Mouse (Mus musculus): Measurements from ENCODE around the gene Zfp365.

Gene Zfp365

GRCm38 (mm10) chr10:67912337-67912776, at the start of gene Zfp365:
Zfp365 (minus strand) TSS chr10:67912662.
- DNase-seq (ENCODE audit: low read depth, low spot score) = peak; percentile 53

GRCm38 (mm10) chr10:67959982-67960381, 47.5 kb upstream of the Zfp365 start:
- DNase-seq (ENCODE audit: low read depth, low spot score) = no peak

- DNase-seq (ENCODE audit: low read depth, low spot score) = no peak
Measured at GRCm38 (mm10) chr10:67955982-67956381, 43.5 kb upstream of the Zfp365 start.

- DNase-seq (ENCODE audit: low read depth, low spot score) = no peak
Measured at GRCm38 (mm10) chr10:67951690-67952089, 39.2 kb upstream of the Zfp365 start.

GRCm38 (mm10) chr10:67950059-67950748, 37.7 kb upstream of the Zfp365 start:
- no peak for DNase-seq (ENCODE audit: low read depth, low spot score)

- no peak for DNase-seq (ENCODE audit: low read depth, low spot score)
Measured at GRCm38 (mm10) chr10:67943513-67943912, 31.1 kb upstream of the Zfp365 start.

GRCm38 (mm10) chr10:67939546-67939945, 27.1 kb upstream of the Zfp365 start:
- no peak for DNase-seq (ENCODE audit: low read depth, low spot score)

GRCm38 (mm10) chr10:67937775-67938174, 25.3 kb upstream of the Zfp365 start:
- no peak for DNase-seq (ENCODE audit: low read depth, low spot score)

GRCm38 (mm10) chr10:67936944-67937343, 24.5 kb upstream of the Zfp365 start:
- no peak for DNase-seq (ENCODE audit: low read depth, low spot score)

- no peak for DNase-seq (ENCODE audit: low read depth, low spot score)
Measured at GRCm38 (mm10) chr10:67932780-67933179, 20.3 kb upstream of the Zfp365 start.

GRCm38 (mm10) chr10:67931328-67931727, 18.9 kb upstream of the Zfp365 start:
- no peak for DNase-seq (ENCODE audit: low read depth, low spot score)

GRCm38 (mm10) chr10:67928584-67928983, 16.1 kb upstream of the Zfp365 start:
- no peak for DNase-seq (ENCODE audit: low read depth, low spot score)

- DNase-seq (ENCODE audit: low read depth, low spot score) = no peak
Measured at GRCm38 (mm10) chr10:67927718-67928455, 15.4 kb upstream of the Zfp365 start.

GRCm38 (mm10) chr10:67924030-67924429, 11.6 kb upstream of the Zfp365 start:
- peak; percentile 25 for DNase-seq (ENCODE audit: low read depth, low spot score)

GRCm38 (mm10) chr10:67921777-67922176, 9.3 kb upstream of the Zfp365 start:
- no peak for DNase-seq (ENCODE audit: low read depth, low spot score)

GRCm38 (mm10) chr10:67919706-67920105, 7.2 kb upstream of the Zfp365 start:
- no peak for DNase-seq (ENCODE audit: low read depth, low spot score)

GRCm38 (mm10) chr10:67918194-67918899, 5.9 kb upstream of the Zfp365 start:
- DNase-seq (ENCODE audit: low read depth, low spot score) = no peak

GRCm38 (mm10) chr10:67917356-67917755, 4.9 kb upstream of the Zfp365 start:
- no peak for DNase-seq (ENCODE audit: low read depth, low spot score)

- peak; percentile 48 for DNase-seq (ENCODE audit: low read depth, low spot score)
Measured at GRCm38 (mm10) chr10:67911447-67912336, 770 bp downstream of the Zfp365 start.

GRCm38 (mm10) chr10:67907931-67908330, 4.5 kb downstream of the Zfp365 start:
- no peak for DNase-seq (ENCODE audit: low read depth, low spot score)

GRCm38 (mm10) chr10:67906926-67907325, 5.5 kb downstream of the Zfp365 start:
- no peak for DNase-seq (ENCODE audit: low read depth, low spot score)

Data from CD4-positive helper T cell, adult 2 months (primary cell).